Mouse (Mus musculus): Measurements from ENCODE around the gene 1700029P11Rik. TPM values are rescaled to one million over a fixed set of nuclear protein-coding genes. Genes with fewer than 3 reads are reported as not detected.
A peak's percentile ranks its signal among the peaks of the same experiment; 100 is the strongest.

Gene 1700029P11Rik
- polyA plus RNA-seq, 1 experiment, result not detected

DNA sequence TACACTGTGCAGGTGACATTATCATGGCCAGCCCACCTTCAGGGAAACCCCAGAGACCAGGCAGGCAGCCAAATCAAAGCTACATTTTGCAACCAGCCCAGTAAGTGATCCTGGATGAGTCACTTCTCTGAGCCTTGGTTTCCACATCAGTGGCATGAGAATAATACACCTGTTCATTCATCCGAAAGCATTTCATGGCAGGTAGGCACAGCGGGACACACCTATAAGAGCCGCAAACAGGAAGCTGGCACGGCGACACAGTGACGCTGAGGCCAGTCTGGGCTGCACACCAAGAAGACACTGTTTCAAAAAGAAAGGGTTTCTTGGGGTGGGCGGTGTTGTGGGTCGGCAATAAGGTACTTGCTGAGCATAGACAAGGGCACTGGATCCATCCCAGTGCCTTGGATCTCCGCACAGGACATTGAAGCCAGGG lies 26.2 kb upstream of the 1700029P11Rik start:
- TF ChIP-seq POLR2A (IDR thresholded peaks at IDR 0.05; ENCODE audit: insufficient read depth, low read depth, low read length) (no peak), CTCF (IDR thresholded peaks at IDR 0.05; ENCODE audit: insufficient read depth, low read depth, low read length) (no peak)
- Histone ChIP-seq H3K4me1 (ENCODE audit: control insufficient read depth, insufficient read depth, low read length) (peaks cover 12% of the 10 kb centered on the region), H3K27ac (ENCODE audit: insufficient read depth, low read depth, low read length) (no peak overlapping the region), H3K4me3 (ENCODE audit: insufficient read depth, low read depth, low read length) (no peak overlapping the region)
- 70% methylated on average over 9 of the region's 9 CpGs for WGBS

DNA sequence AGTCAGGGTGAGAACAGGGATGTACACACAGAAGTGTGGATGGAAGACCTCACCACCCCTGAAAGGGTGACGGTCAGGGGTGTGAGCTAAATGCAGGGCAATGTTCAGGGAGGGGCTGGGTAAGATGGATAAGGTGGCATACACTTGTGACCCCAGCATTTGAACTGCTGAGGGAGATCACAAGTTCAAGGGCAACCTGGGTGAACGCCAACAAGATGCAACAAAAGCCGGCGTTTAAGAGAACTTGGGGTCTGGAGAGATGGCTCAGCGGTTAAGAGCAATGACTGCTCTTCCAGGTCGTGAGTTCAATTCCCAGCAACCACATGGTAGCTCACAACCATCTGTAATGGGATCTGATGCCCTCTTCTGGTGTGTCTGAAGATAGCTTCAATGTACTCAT lies 25.6 kb upstream of the 1700029P11Rik start:
- TF ChIP-seq POLR2A (IDR thresholded peaks at IDR 0.05; ENCODE audit: insufficient read depth, low read depth, low read length) (no peak), CTCF (IDR thresholded peaks at IDR 0.05; ENCODE audit: insufficient read depth, low read depth, low read length) (no peak)
- Histone ChIP-seq H3K27ac (ENCODE audit: insufficient read depth, low read depth, low read length) (no peak overlapping the region), H3K4me1 (ENCODE audit: control insufficient read depth, insufficient read depth, low read length) (peaks cover 14% of the 10 kb centered on the region), H3K4me3 (ENCODE audit: insufficient read depth, low read depth, low read length) (no peak overlapping the region)
- 89% methylated on average over 6 of the region's 6 CpGs for WGBS

DNA sequence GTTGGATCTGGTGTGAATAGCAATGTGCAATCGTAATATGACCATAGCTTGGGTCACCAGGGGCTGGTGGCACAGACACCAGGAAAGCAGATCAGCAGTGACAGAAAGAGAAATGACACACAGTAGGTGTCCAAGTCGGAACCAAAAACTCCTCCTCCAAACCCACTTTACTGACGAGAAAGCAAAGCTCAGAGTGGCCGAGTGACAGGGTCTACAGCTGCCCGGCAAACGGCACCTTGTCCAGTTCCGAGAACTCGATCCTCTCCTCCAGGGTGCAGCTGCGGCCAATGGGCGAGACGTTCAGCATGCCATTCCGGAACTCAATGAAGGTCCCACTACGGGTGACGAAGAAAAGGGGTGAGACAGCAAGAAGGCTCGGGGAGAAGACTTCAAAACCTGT lies 24.9 kb upstream of the 1700029P11Rik start:
- no peak for TF ChIP-seq POLR2A (IDR thresholded peaks at IDR 0.05; ENCODE audit: insufficient read depth, low read depth, low read length)
- no peak for TF ChIP-seq CTCF (IDR thresholded peaks at IDR 0.05; ENCODE audit: insufficient read depth, low read depth, low read length)

DNA sequence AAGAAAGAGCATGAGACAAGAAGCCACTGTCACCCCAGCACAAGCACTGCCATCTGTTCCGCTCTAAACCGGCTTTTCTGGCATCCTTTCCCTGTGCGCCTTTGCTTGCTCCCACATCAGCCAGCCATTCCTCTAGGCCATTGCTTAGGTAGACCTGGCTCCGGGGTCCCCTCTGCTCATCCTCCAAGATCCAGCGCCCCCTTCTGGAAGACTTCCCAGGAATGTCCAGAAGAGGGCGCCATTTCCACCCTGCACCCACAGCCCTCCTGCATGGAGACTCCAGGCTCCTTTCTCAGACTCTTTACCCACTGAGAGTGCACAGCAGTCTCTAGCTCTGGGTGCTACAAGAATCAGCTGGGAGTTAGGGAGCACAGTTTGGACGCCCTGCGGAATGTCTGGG lies 23.9 kb upstream of the 1700029P11Rik start:
- TF ChIP-seq CTCF (IDR thresholded peaks at IDR 0.05; ENCODE audit: insufficient read depth, low read depth, low read length) (peak; percentile 98; the same call in 1 of the 2 replicates), POLR2A (IDR thresholded peaks at IDR 0.05; ENCODE audit: insufficient read depth, low read depth, low read length) (no peak)
- 41% methylated on average over 8 of the region's 8 CpGs for WGBS
- H3K27ac ChIP-seq (ENCODE audit: insufficient read depth, low read depth, low read length), result no peak overlapping the region
- no peak overlapping the region for H3K4me3 ChIP-seq (ENCODE audit: insufficient read depth, low read depth, low read length)
- H3K4me1 ChIP-seq (ENCODE audit: control insufficient read depth, insufficient read depth, low read length), result peaks cover 15% of the 10 kb centered on the region

More for the DNA sequence above, 24.9 kb upstream of the 1700029P11Rik start:
- H3K4me1 ChIP-seq (ENCODE audit: control insufficient read depth, insufficient read depth, low read length), result peaks cover 15% of the 10 kb centered on the region
- no peak overlapping the region for H3K27ac ChIP-seq (ENCODE audit: insufficient read depth, low read depth, low read length)
- no peak overlapping the region for H3K4me3 ChIP-seq (ENCODE audit: insufficient read depth, low read depth, low read length)
- 92% methylated on average over 15 of the region's 15 CpGs for WGBS

DNA sequence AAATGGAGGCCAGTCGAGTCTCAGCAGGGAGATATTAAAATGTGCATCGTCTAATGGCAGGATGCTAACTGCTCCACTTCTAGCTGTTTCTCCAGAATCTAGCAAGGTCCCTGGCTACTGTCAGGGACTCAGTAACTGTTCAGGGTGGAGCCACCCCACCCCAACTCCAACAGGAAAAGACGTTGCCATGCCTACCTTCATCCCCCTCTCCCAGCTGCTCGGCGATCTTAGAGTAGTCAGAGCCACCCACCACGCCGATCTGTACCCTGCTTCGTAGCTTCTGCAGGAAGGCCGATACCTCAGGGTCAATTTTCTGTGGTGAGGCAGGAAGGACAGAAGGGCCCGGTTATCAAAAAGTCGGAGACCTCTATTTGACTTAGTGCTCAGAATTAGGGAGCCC lies 22.7 kb upstream of the 1700029P11Rik start:
- no peak for TF ChIP-seq CTCF (IDR thresholded peaks at IDR 0.05; ENCODE audit: insufficient read depth, low read depth, low read length)
- TF ChIP-seq POLR2A (IDR thresholded peaks at IDR 0.05; ENCODE audit: insufficient read depth, low read depth, low read length), result no peak
- WGBS, result 43% methylated on average over 11 of the region's 11 CpGs
- Histone ChIP-seq H3K4me3 (ENCODE audit: insufficient read depth, low read depth, low read length) (no peak overlapping the region), H3K4me1 (ENCODE audit: control insufficient read depth, insufficient read depth, low read length) (peaks cover 15% of the 10 kb centered on the region), H3K27ac (ENCODE audit: insufficient read depth, low read depth, low read length) (peak overlapping the region; percentile 31; the same call in 1 of the 2 replicates)

DNA sequence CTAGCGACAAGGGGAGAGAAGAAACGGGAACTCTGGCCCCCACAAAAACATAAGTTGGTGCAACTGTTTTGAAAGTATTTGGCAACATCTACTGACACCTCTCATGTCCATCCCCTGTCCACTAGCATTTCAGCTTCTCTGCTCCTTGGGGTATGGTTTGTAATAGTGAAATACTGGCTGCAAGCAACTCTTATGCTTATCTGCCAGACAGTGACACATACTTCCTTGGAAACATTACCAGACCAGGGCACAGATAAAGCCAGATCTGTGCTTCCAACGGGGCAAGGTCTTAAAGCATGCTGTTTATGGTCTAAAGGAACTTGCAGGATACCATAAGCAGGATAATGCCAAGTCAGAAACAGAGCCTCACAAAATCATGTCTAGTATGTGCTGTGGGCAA lies 21.4 kb upstream of the 1700029P11Rik start:
- no peak for TF ChIP-seq POLR2A (IDR thresholded peaks at IDR 0.05; ENCODE audit: insufficient read depth, low read depth, low read length)
- no peak for TF ChIP-seq CTCF (IDR thresholded peaks at IDR 0.05; ENCODE audit: insufficient read depth, low read depth, low read length)
- WGBS, result 57% methylated on average over 3 of the region's 3 CpGs

DNA sequence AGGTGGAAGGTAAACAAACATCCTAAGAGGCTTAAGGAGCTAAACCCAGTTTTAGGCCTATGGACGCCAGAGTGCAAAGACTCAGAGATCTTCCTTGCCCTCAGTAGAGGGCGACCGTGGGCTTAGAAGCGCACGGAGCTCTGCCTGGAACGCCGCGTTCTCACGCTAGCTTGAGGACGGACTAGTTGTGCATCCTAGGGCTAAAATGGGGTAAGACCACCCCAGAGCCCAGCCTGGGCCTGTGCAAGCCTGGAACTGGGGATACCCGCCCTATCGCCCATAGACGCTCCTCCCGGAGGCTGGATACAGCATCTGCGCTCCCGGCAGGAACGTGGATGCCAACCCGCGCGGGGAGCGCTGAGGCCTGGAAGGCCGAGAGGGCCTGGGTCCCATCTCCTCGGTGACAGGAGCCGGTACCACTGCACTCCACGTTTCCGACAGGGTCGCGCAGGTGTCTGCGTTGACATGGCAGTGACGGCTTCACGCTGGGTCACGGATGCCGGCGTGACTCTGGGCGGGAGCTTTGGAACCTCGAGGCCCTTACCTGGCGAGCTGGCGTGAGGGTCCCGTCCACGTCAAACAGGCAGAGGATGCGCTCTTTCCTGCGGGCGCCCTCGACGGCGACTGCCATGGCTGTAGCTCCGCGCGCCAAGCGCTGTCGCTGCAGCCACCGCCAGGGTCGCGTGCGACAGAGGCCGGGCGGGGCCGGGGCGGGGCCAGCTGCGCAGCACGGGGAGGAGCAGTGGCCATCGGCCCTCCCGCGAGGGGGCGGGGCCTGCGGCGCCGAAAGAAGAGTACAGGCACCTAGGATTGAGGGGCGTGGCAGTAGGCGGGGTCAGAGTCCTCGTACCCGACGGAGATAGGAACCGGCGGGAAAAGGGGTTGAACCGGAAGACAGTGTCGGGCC lies 19.9 kb upstream of the 1700029P11Rik start, which contains the start of gene Pmm1:
Gene Pmm1, minus strand, starts transcription at position 760 of the 907 bp plus-strand sequence.
- H3K27ac ChIP-seq (ENCODE audit: insufficient read depth, low read depth, low read length), result peak within 1 kb of the TSS; percentile 71
- H3K4me3 ChIP-seq (ENCODE audit: insufficient read depth, low read depth, low read length), result peak within 1 kb of the TSS; percentile 59
- under 1% methylated on average over 77 of the region's 77 CpGs for WGBS
- H3K4me1 ChIP-seq (ENCODE audit: control insufficient read depth, insufficient read depth, low read length), result peaks cover 15% of the 10 kb centered on the region
- peak; percentile 81 for TF ChIP-seq POLR2A (IDR thresholded peaks at IDR 0.05; ENCODE audit: insufficient read depth, low read depth, low read length)
- peak; percentile 60 for TF ChIP-seq CTCF (IDR thresholded peaks at IDR 0.05; ENCODE audit: insufficient read depth, low read depth, low read length)

More for the DNA sequence above, 21.4 kb upstream of the 1700029P11Rik start:
- no peak overlapping the region for H3K4me3 ChIP-seq (ENCODE audit: insufficient read depth, low read depth, low read length)
- no peak overlapping the region for H3K27ac ChIP-seq (ENCODE audit: insufficient read depth, low read depth, low read length)
- peaks cover 15% of the 10 kb centered on the region for H3K4me1 ChIP-seq (ENCODE audit: control insufficient read depth, insufficient read depth, low read length)

DNA sequence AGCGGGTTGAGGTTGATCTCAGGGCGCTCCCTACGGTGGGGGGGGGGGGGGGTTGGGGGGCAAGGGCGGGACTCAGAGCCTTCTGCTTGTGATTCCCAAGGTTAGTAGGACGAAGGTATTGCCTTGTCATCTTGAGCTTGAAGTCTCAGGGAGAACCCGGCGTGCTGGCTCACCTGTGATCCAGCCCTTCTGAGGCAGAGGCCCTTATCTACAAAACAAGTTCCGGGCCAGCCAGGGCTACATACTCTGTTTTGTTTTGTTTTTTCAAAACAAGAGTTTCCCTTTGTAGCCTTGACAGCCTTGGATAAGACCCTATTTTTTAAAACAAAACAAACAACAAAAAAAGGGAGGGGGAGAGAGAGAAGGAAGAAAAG lies 19.3 kb upstream of the 1700029P11Rik start:
- Histone ChIP-seq H3K4me1 (ENCODE audit: control insufficient read depth, insufficient read depth, low read length) (peaks cover 13% of the 10 kb centered on the region), H3K27ac (ENCODE audit: insufficient read depth, low read depth, low read length) (no peak overlapping the region)

DNA sequence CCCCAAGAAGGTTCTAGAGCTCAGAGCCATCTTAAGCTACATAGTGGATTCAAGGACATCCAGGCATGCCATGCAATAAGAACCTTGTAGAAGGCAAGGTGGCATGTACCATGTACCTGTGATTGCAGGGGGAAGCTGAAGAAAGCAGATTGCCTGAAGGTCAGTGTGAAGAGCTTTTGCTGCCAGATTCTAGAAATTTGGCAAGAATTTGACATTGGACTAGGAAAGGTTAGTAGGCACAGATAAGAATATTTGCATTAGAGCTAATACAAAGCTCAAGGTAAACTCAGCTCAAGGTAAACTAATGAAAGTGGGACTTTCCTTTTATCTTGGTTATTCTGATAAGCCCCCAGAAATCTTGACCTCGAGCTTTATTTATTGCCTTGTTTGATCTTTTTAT lies 16.1 kb upstream of the 1700029P11Rik start:
- WGBS, result 75% methylated on average over 1 of the region's 1 CpGs
- Histone ChIP-seq H3K4me3 (ENCODE audit: insufficient read depth, low read depth, low read length) (no peak overlapping the region), H3K4me1 (ENCODE audit: control insufficient read depth, insufficient read depth, low read length) (peaks cover 6% of the 10 kb centered on the region), H3K27ac (ENCODE audit: insufficient read depth, low read depth, low read length) (no peak overlapping the region)
- TF ChIP-seq POLR2A (IDR thresholded peaks at IDR 0.05; ENCODE audit: insufficient read depth, low read depth, low read length) (no peak), CTCF (IDR thresholded peaks at IDR 0.05; ENCODE audit: insufficient read depth, low read depth, low read length) (no peak)

More for the DNA sequence above, 19.3 kb upstream of the 1700029P11Rik start:
- WGBS, result 3% methylated on average over 8 of the region's 8 CpGs
- H3K4me3 ChIP-seq (ENCODE audit: insufficient read depth, low read depth, low read length), result peak overlapping the region; percentile 59
- TF ChIP-seq POLR2A (IDR thresholded peaks at IDR 0.05; ENCODE audit: insufficient read depth, low read depth, low read length) (no peak), CTCF (IDR thresholded peaks at IDR 0.05; ENCODE audit: insufficient read depth, low read depth, low read length) (no peak)

Measured in olfactory bulb, adult 2 months (tissue).